Mouse (Mus musculus) kidney, embryonic 14.5 days (tissue): ENCODE results near the gene Stard13. TPM values are rescaled to one million over a fixed set of nuclear protein-coding genes. Genes with fewer than 3 reads are reported as not detected.

ENCODE experiments used
- ATAC-seq: fragments of 200-750 bp; cut with Nextera tagmentation; 2 replicates; pipeline ENCODE4 v1.8.0; 2017; ENCODE audit warnings: moderate number of reproducible peaks, mild to moderate bottlenecking, moderate TSS enrichment, moderate library complexity; ENCODE audit not compliant: low FRiP score, low TSS enrichment
- H3K27ac ChIP-seq: fragments of 300-500 bp; sonication (generic); 2 replicates; pipeline ENCODE4 v1.5.1; 2014; ENCODE audit warnings: low read depth, mild to moderate bottlenecking, low read length, moderate library complexity, mixed read lengths
- H3K27me3 ChIP-seq: fragments of 300-500 bp; sonication (generic); 2 replicates; pipeline ENCODE4 v1.6.1; 2014; ENCODE audit warnings: mild to moderate bottlenecking, low read length; ENCODE audit not compliant: control insufficient read depth, insufficient read depth
- H3K36me3 ChIP-seq: fragments of 300-500 bp; sonication (generic); 2 replicates; pipeline ENCODE4 v1.6.1; 2014; ENCODE audit warnings: low read length, mixed read lengths; ENCODE audit not compliant: control insufficient read depth, insufficient read depth
- H3K4me1 ChIP-seq: fragments of 300-500 bp; sonication (generic); 2 replicates; pipeline ENCODE4 v1.6.1; 2014; ENCODE audit warnings: low read length, mixed read lengths; ENCODE audit not compliant: control insufficient read depth, insufficient read depth
- H3K4me2 ChIP-seq: fragments of 300-500 bp; sonication (generic); replicated peaks from 2 replicates; pipeline ENCODE4 v1.6.1; 2014; ENCODE audit warnings: low read depth, mild to moderate bottlenecking, low read length
- H3K4me3 ChIP-seq: fragments of 300-500 bp; sonication (generic); 2 replicates; pipeline ENCODE4 v1.5.1; 2014; ENCODE audit warnings: mild to moderate bottlenecking, low read length
- H3K9ac ChIP-seq: fragments of 300-500 bp; sonication (generic); 2 replicates; pipeline ENCODE4 v1.6.1; 2014; ENCODE audit warnings: low read depth, mild to moderate bottlenecking, low read length, moderate library complexity
- H3K9me3 ChIP-seq: fragments of 300-500 bp; sonication (generic); 2 replicates; pipeline ENCODE4 v1.6.1; 2016; ENCODE audit warnings: low read length; ENCODE audit not compliant: control insufficient read depth
- WGBS: fragments of 180-500 bp; shearing (Covaris S2); extraction: QIAGEN DNeasy Blood & Tissue Kit; methylation state at CpG from one replicate; pipeline ENCODE4 v1.1.7; 2014; 5-methylcytosine and 5-hydroxymethylcytosine counted together
- polyA plus RNA-seq: library from polyadenylated mRNA; unstranded; fragments of >200 nt; fragmentation: Nextera tagmentation; extraction: Ambion mirVana; gene quantifications from 2 replicates; pipeline ENCODE4 v1.2.1, GENCODE M21; 2014

The Stard13 gene
- polyA plus RNA-seq, 1 experiment from 2014 or later = 7.4 TPM

DNA sequence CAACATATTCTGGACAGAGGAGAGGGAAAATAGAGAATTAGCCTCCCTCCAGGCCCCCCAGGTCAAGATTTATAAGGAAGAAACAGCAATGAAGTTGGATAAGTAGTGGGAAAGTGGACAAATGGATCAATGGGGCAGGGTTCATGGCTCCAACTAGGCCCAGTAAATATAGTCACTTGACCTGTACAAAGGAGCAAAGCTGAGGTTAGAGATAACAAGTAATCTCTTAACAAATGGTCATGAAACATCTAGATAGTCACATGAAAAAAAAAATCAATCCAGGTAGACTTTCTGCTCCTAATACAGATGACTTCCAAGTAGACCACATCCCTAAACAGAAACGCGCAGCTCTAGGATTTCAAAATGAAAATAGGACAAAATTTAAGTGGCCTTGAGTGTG is 155.7 kb downstream of the Stard13 start:
- no peaks in the 10 kb centered on the region for H3K4me1 ChIP-seq
- no peak overlapping the region for H3K4me2 ChIP-seq
- no peaks in the 10 kb centered on the region for H3K9me3 ChIP-seq
- WGBS = 98% methylated on average over 2 of the region's 2 CpGs
- no peak overlapping the region for H3K27ac ChIP-seq
- H3K27me3 ChIP-seq = no peaks in the 10 kb centered on the region
- no peaks in the 10 kb centered on the region for H3K36me3 ChIP-seq
- H3K4me3 ChIP-seq = no peak overlapping the region
- ATAC-seq = no peak
- no peak overlapping the region for H3K9ac ChIP-seq

GRCm38 (mm10) chr5:151076917-151077316 is 156.7 kb downstream of the Stard13 start:
- no peak overlapping the region for H3K4me3 ChIP-seq
- H3K9me3 ChIP-seq = no peaks in the 10 kb centered on the region
- H3K4me2 ChIP-seq = no peak overlapping the region
- H3K27me3 ChIP-seq = no peaks in the 10 kb centered on the region
- no peaks in the 10 kb centered on the region for H3K36me3 ChIP-seq
- ATAC-seq = no peak
- no peak overlapping the region for H3K27ac ChIP-seq
- 70% methylated on average over 3 of the region's 3 CpGs for WGBS
- no peak overlapping the region for H3K9ac ChIP-seq
- H3K4me1 ChIP-seq = no peaks in the 10 kb centered on the region

- Histone ChIP-seq H3K9ac (no peak overlapping the region), H3K4me3 (no peak overlapping the region), H3K9me3 (no peaks in the 10 kb centered on the region), H3K4me1 (no peaks in the 10 kb centered on the region), H3K4me2 (no peak overlapping the region), H3K36me3 (no peaks in the 10 kb centered on the region), H3K27ac (no peak overlapping the region), H3K27me3 (no peaks in the 10 kb centered on the region)
- no peak for ATAC-seq
- WGBS = 74% methylated on average over 4 of the region's 4 CpGs
These were observed 159.4 kb downstream of the Stard13 start for GRCm38 (mm10) chr5:151074282-151074681.

- Histone ChIP-seq H3K27ac (no peak overlapping the region), H3K4me3 (no peak overlapping the region), H3K9ac (no peak overlapping the region), H3K4me2 (no peak overlapping the region), H3K4me1 (no peaks in the 10 kb centered on the region), H3K27me3 (no peaks in the 10 kb centered on the region), H3K9me3 (no peaks in the 10 kb centered on the region), H3K36me3 (no peaks in the 10 kb centered on the region; the same call in 1 of the 2 replicates)
- 70% methylated on average over 6 of the region's 6 CpGs for WGBS
- no peak for ATAC-seq
These were observed 162.2 kb downstream of the Stard13 start for GRCm38 (mm10) chr5:151071430-151071829.

DNA sequence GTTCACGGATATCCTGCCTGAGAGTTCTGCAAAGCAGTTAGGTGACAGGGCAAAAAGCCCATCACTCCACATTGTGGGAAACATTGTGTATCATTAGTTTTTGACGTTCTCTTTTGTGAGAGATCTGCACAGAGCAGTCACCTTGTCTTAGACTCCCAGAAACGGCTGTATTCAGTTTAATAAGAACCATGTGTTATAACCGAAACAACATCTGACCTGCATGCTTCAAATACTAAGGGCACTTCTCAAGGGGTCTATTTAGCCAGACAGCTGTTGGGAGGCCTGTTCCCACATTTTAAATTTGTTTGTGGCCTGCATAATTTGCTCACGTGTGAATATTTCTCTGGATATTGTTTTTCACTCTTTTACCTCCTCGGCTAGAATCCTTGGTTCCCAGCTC is 162.7 kb downstream of the Stard13 start:
- Histone ChIP-seq H3K36me3 (no peaks in the 10 kb centered on the region; the same call in 1 of the 2 replicates), H3K4me1 (no peaks in the 10 kb centered on the region), H3K27ac (no peak overlapping the region), H3K4me2 (no peak overlapping the region), H3K4me3 (no peak overlapping the region), H3K9me3 (no peaks in the 10 kb centered on the region), H3K9ac (no peak overlapping the region), H3K27me3 (no peaks in the 10 kb centered on the region)
- ATAC-seq = no peak
- WGBS = 69% methylated on average over 6 of the region's 6 CpGs

- Histone ChIP-seq H3K27ac (no peak overlapping the region), H3K27me3 (no peaks in the 10 kb centered on the region), H3K4me2 (no peak overlapping the region), H3K4me3 (no peak overlapping the region), H3K36me3 (no peaks in the 10 kb centered on the region; the same call in 1 of the 2 replicates), H3K4me1 (no peaks in the 10 kb centered on the region), H3K9ac (no peak overlapping the region), H3K9me3 (no peaks in the 10 kb centered on the region)
- ATAC-seq = no peak
- 87% methylated on average over 2 of the region's 2 CpGs for WGBS
These were observed 164.1 kb downstream of the Stard13 start for GRCm38 (mm10) chr5:151069569-151069968.

GRCm38 (mm10) chr5:151066016-151066415 is 167.6 kb downstream of the Stard13 start:
- H3K4me2 ChIP-seq = no peak overlapping the region
- H3K9ac ChIP-seq = no peak overlapping the region
- WGBS = 87% methylated on average over 5 of the region's 5 CpGs
- no peaks in the 10 kb centered on the region for H3K27me3 ChIP-seq
- peaks cover 16% of the 10 kb centered on the region for H3K36me3 ChIP-seq
- no peak overlapping the region for H3K4me3 ChIP-seq
- ATAC-seq = no peak
- H3K27ac ChIP-seq = no peak overlapping the region
- H3K4me1 ChIP-seq = no peaks in the 10 kb centered on the region
- peaks cover 9% of the 10 kb centered on the region; the same call in 1 of the 2 replicates for H3K9me3 ChIP-seq

DNA sequence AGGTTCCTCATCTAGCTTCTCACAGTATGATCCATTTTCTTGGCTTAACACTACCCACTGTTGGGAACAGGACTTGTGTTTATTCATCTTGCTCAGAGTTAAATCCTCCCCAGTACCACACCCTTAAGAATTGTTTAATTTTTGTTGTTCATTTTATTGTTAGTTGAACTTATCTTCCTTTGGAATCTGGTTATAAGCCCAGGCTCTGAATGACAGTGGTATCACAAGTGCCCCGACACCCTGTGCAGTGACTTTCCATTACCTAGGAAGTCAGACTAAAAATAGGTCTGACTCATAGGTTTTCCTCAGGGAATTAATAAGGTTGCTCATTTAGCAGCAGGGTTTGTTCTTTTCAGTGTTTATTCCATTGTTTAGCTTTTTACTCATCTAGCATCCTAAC is 168.4 kb downstream of the Stard13 start:
- no peak for ATAC-seq
- H3K27me3 ChIP-seq = no peaks in the 10 kb centered on the region
- no peak overlapping the region for H3K9ac ChIP-seq
- no peak overlapping the region for H3K4me3 ChIP-seq
- WGBS = 82% methylated on average over 1 of the region's 1 CpGs
- no peak overlapping the region for H3K4me2 ChIP-seq
- H3K27ac ChIP-seq = no peak overlapping the region
- H3K9me3 ChIP-seq = peaks cover 9% of the 10 kb centered on the region; the same call in 1 of the 2 replicates
- H3K4me1 ChIP-seq = 0 out of 2 replicates have a peak, but pooled peaks cover 3% of the 10 kb centered on the region
- H3K36me3 ChIP-seq = peaks cover 16% of the 10 kb centered on the region

DNA sequence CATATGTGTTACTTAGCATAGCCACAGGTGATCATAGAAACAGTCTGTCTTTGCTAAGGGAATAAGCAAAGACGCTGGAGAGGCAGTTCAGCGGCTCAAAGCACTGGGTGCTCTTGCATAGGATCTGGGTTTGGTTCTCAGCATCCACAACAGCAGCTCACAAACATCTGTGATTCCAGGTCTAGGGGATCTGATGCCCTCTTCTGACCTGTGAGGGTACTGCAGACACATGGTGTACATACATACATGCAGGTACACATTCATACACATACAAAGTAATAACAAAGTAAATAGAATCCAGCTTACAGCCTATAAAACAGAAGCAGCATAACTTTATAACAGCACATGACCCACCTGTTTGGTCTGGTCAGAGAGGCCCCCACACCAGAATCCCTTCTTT is 171.7 kb downstream of the Stard13 start:
- Histone ChIP-seq H3K9ac (no peak overlapping the region), H3K27me3 (no peaks in the 10 kb centered on the region), H3K27ac (no peak overlapping the region), H3K4me2 (no peak overlapping the region), H3K36me3 (peaks cover 16% of the 10 kb centered on the region), H3K9me3 (peaks cover 9% of the 10 kb centered on the region; the same call in 1 of the 2 replicates), H3K4me3 (no peak overlapping the region), H3K4me1 (peaks cover 6% of the 10 kb centered on the region)
- ATAC-seq = no peak
- WGBS = 98% methylated on average over 2 of the region's 2 CpGs
